Mouse (Mus musculus): ENCODE results near the gene Edf1.

DNA sequence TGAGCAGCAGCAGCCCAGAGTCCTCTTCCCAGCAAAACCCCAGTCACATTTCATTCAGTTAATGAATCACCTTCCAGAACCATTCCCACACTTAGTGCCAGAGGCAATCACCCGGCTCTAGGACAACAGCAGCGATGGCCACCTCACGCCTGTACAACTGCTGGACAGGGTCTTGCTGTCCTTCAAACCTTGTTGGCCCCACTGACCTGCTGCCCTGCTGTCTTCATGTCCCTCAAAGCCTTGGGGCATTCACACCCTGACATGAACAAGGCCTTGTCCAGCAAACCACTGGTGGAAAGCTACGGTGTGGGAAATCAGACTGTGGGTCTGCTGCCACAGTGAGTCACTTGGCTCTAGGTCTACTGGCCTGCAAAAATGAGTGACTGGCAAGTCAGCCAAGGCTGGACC lies 17.1 kb upstream of the Edf1 start:
- no peak for TF ChIP-seq GABPA (IDR thresholded peaks at IDR 0.05; ENCODE audit: insufficient replicate concordance, low read depth, low read length)
- TF ChIP-seq ZNF384 (IDR thresholded peaks at IDR 0.05; ENCODE audit: low read depth, low read length): no peak
- TF ChIP-seq E2F4 (IDR thresholded peaks at IDR 0.05; ENCODE audit: insufficient replicate concordance, low read depth, low read length): no peak
- TF ChIP-seq POLR2A (IDR thresholded peaks at IDR 0.05; ENCODE audit: low read depth, low read length): no peak
- TF ChIP-seq CTCF (conservative IDR thresholded peaks at IDR 0.05 in 1 of 2, IDR thresholded peaks at IDR 0.05 in 1 of 2; ENCODE audit: low read depth in 2 of 2, low read length in 2 of 2): no peak
- TF ChIP-seq RCOR1 (conservative IDR thresholded peaks at IDR 0.05; ENCODE audit: low read depth, low read length): no peak
- no peak for TF ChIP-seq MAFK (IDR thresholded peaks at IDR 0.05; ENCODE audit: insufficient replicate concordance, low read length)
- no peak for TF ChIP-seq MEF2A (IDR thresholded peaks at IDR 0.05; ENCODE audit: borderline replicate concordance, low read depth, low read length)
- TF ChIP-seq JUND (conservative IDR thresholded peaks at IDR 0.05; ENCODE audit: low read depth, low read length): no peak
- no peak for TF ChIP-seq TCF12 (IDR thresholded peaks at IDR 0.05; ENCODE audit: low read depth, low read length)
